Mouse (Mus musculus): ENCODE results near the gene Catsper1.

Catsper1 gene

GRCm38 (mm10) chr19:5335441-5335840 lies at the start of gene Catsper1:
Gene Catsper1, plus strand, starts transcription at chr19:5335741.
- DNase-seq (ENCODE audit: low read depth in 2 of 2, low spot score in 2 of 2), result no peak

GRCm38 (mm10) chr19:5294972-5295735 lies 40.4 kb upstream of the Catsper1 start, which contains the start of gene Sf3b2:
Gene Sf3b2, minus strand, starts transcription at chr19:5295455.
- DNase-seq (ENCODE audit: low read depth in 2 of 2, low spot score in 2 of 2), result peak; percentile 96

GRCm38 (mm10) chr19:5295736-5296075 lies 39.8 kb upstream of the Catsper1 start:
- DNase-seq (ENCODE audit: low read depth in 2 of 2, low spot score in 2 of 2), result no peak

- DNase-seq (ENCODE audit: low read depth in 2 of 2, low spot score in 2 of 2), result no peak
These were observed 38.9 kb upstream of the Catsper1 start for GRCm38 (mm10) chr19:5296630-5297029.

GRCm38 (mm10) chr19:5297903-5298800 lies 37.4 kb upstream of the Catsper1 start, which contains the start of gene Gal3st3:
Gene Gal3st3, plus strand, starts transcription at chr19:5298331.
- DNase-seq (ENCODE audit: low read depth in 2 of 2, low spot score in 2 of 2), result no peak

- DNase-seq (ENCODE audit: low read depth in 2 of 2, low spot score in 2 of 2), result no peak
These were observed 35.0 kb upstream of the Catsper1 start for GRCm38 (mm10) chr19:5300588-5300987.

GRCm38 (mm10) chr19:5302455-5302854 lies 33.1 kb upstream of the Catsper1 start:
- DNase-seq (ENCODE audit: low read depth in 2 of 2, low spot score in 2 of 2), result peak; percentile 69 to 77

- DNase-seq (ENCODE audit: low read depth in 2 of 2, low spot score in 2 of 2), result no peak
These were observed 29.3 kb upstream of the Catsper1 start for GRCm38 (mm10) chr19:5306279-5306678.

- no peak for DNase-seq (ENCODE audit: low read depth in 2 of 2, low spot score in 2 of 2)
These were observed 28.4 kb upstream of the Catsper1 start for GRCm38 (mm10) chr19:5306968-5307734.

- no peak for DNase-seq (ENCODE audit: low read depth in 2 of 2, low spot score in 2 of 2)
These were observed 26.5 kb upstream of the Catsper1 start for GRCm38 (mm10) chr19:5309025-5309424.

GRCm38 (mm10) chr19:5313189-5313588 lies 22.4 kb upstream of the Catsper1 start:
- DNase-seq (ENCODE audit: low read depth in 2 of 2, low spot score in 2 of 2), result no peak

- peak; percentile 16 to 39 for DNase-seq (ENCODE audit: low read depth in 2 of 2, low spot score in 2 of 2)
These were observed 11.7 kb upstream of the Catsper1 start for GRCm38 (mm10) chr19:5323801-5324200.

GRCm38 (mm10) chr19:5327970-5328369 lies 7.6 kb upstream of the Catsper1 start:
- no peak for DNase-seq (ENCODE audit: low read depth in 2 of 2, low spot score in 2 of 2)

- DNase-seq (ENCODE audit: low read depth in 2 of 2, low spot score in 2 of 2), result no peak
These were observed 800 bp upstream of the Catsper1 start for GRCm38 (mm10) chr19:5334741-5335140.

- peak; percentile 66 to 76 for DNase-seq (ENCODE audit: low read depth in 2 of 2, low spot score in 2 of 2)
These were observed 2.4 kb downstream of the Catsper1 start for GRCm38 (mm10) chr19:5337975-5338374.

GRCm38 (mm10) chr19:5341360-5341759 lies 5.8 kb downstream of the Catsper1 start:
- DNase-seq (ENCODE audit: low read depth in 2 of 2, low spot score in 2 of 2), result no peak

- DNase-seq (ENCODE audit: low read depth in 2 of 2, low spot score in 2 of 2), result no peak
These were observed 10.0 kb downstream of the Catsper1 start for GRCm38 (mm10) chr19:5345297-5346131.

- DNase-seq (ENCODE audit: low read depth in 2 of 2, low spot score in 2 of 2), result no peak
These were observed 12.5 kb downstream of the Catsper1 start for GRCm38 (mm10) chr19:5348064-5348463.

- peak in 1 of 2 experiments; percentile 37 for DNase-seq (ENCODE audit: low read depth in 2 of 2, low spot score in 2 of 2)
These were observed 13.3 kb downstream of the Catsper1 start for GRCm38 (mm10) chr19:5348526-5349501.
